Mouse (Mus musculus) heart, postnatal 0 days (tissue): ENCODE data around the gene C1qtnf7. TPM values are rescaled to one million over a fixed set of nuclear protein-coding genes. Genes with fewer than 3 reads are reported as not detected.

Source experiments
- ATAC-seq: fragments of 200-750 bp; cut with Nextera tagmentation; 2 replicates; pipeline ENCODE4 v1.8.0; 2017; ENCODE audit warnings: low read depth, moderate number of reproducible peaks, moderate library complexity; ENCODE audit not compliant: insufficient read depth
- DNase-seq: peaks from one replicate; pipeline ENCODE4 v3.0.0-alpha.2; 2016; ENCODE audit warnings: low spot score
- H3K27ac ChIP-seq: fragments of 300-500 bp; sonication (generic); 2 replicates; pipeline ENCODE4 v1.5.1; 2014; ENCODE audit warnings: low read depth, mild to moderate bottlenecking
- H3K27me3 ChIP-seq: fragments of 300-500 bp; sonication (generic); 2 replicates; pipeline ENCODE4 v1.6.1; 2014; ENCODE audit warnings: low read length, mixed read lengths; ENCODE audit not compliant: control insufficient read depth, insufficient read depth
- H3K36me3 ChIP-seq: fragments of 300-500 bp; sonication (generic); replicated peaks from 2 replicates; pipeline ENCODE4 v1.6.1; 2014; ENCODE audit warnings: low read length, mixed read lengths; ENCODE audit not compliant: control insufficient read depth, insufficient read depth
- H3K4me1 ChIP-seq: fragments of 300-500 bp; sonication (generic); 2 replicates; pipeline ENCODE4 v1.6.1; 2014; ENCODE audit warnings: antibody characterized with exemption; ENCODE audit not compliant: control insufficient read depth, insufficient read depth
- H3K4me2 ChIP-seq: fragments of 300-500 bp; sonication (generic); 2 replicates; pipeline ENCODE4 v1.6.1; 2014; ENCODE audit warnings: low read depth, mild to moderate bottlenecking, low read length, moderate library complexity
- H3K4me3 ChIP-seq: fragments of 300-500 bp; sonication (generic); 2 replicates; pipeline ENCODE4 v1.5.1; 2014; ENCODE audit warnings: low read depth, low read length
- H3K9ac ChIP-seq: fragments of 300-500 bp; sonication (generic); replicated peaks from 2 replicates; pipeline ENCODE4 v1.6.1; 2014; ENCODE audit warnings: low read depth, low read length, mixed read lengths
- H3K9me3 ChIP-seq: fragments of 300-500 bp; sonication (generic); replicated peaks from 2 replicates; pipeline ENCODE4 v1.6.1; 2016; ENCODE audit warnings: low read length; ENCODE audit not compliant: control insufficient read depth
- CTCF ChIP-seq: IDR thresholded peaks from 2 replicates; pipeline ENCODE4 v1.5.1; 2016; ENCODE audit warnings: antibody characterized with exemption, control low read depth, low read depth
- EP300 ChIP-seq: IDR thresholded peaks from 2 replicates; pipeline ENCODE4 v1.6.1; 2016; ENCODE audit warnings: antibody characterized with exemption, low read depth
- WGBS: fragments of 180-500 bp; shearing (Covaris S2); extraction: QIAGEN DNeasy Blood & Tissue Kit; methylation state at CpG from one replicate; pipeline ENCODE4 v1.1.7; 2014; 5-methylcytosine and 5-hydroxymethylcytosine counted together
- polyA plus RNA-seq: library from polyadenylated mRNA; unstranded; fragments of >200 nt; fragmentation: Nextera tagmentation; extraction: Ambion mirVana; gene quantifications from 2 replicates; pipeline ENCODE4 v1.2.1, GENCODE M21; 2015
- total RNA-seq: library from RNA; depleted of rRNA; stranded (reverse); fragments of >200 nt; gene quantifications from 2 replicates; pipeline ENCODE4 v1.2.3, GENCODE M21; 2014; ENCODE audit warnings: low replicate concordance; rRNA removed

The C1qtnf7 gene
- total RNA-seq = 0.88 and 2.2 TPM in 2 replicates
- 5.8 and 6.1 TPM in 2 replicates for polyA plus RNA-seq

DNA sequence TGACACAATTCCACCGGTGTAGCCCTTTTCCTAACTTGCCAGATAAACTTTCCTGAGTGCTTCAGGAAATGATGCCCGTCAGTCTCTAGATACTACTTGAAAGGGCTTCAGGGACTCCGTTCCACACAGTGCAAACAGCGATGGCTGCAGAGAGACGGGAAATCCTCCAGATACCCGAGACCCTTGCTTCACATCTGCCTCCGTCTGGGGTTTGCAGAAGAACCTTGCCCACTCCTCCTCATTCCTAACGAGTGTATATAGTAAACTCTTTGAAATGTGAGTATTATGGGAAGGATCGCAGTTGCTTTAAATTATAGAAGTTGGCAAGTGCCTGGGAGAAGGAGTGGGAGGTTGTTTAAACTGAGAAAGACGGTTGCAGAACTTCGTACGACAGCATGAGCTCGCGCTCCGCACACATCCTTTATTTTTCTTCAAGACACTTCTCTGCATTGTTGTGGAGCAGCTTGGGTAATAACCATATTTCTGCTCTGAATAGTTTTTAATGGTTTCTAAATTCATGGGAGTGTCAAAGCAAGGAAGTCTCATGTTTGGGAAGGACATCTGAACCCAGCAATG is at the start of gene C1qtnf7:
C1qtnf7 (plus strand) TSS at position 138 of the 576 bp plus-strand sequence.
- DNase-seq (peak; percentile 19), ATAC-seq (no peak)
- Histone ChIP-seq H3K27me3 (no peaks in the 10 kb centered on the region), H3K27ac (peak within 1 kb of the TSS; percentile 34; the same call in 1 of the 2 replicates), H3K9me3 (no peaks in the 10 kb centered on the region), H3K9ac (no peak within 1 kb of the TSS), H3K4me1 (0 out of 2 replicates have a peak, but pooled peaks cover 8% of the 10 kb centered on the region), H3K36me3 (no peaks in the 10 kb centered on the region), H3K4me2 (peak within 1 kb of the TSS; percentile 53), H3K4me3 (peak within 1 kb of the TSS; percentile 38)
- no peak for TF ChIP-seq CTCF
- no peak for TF ChIP-seq EP300
- 39% methylated on average over 15 of the region's 15 CpGs for WGBS

DNA sequence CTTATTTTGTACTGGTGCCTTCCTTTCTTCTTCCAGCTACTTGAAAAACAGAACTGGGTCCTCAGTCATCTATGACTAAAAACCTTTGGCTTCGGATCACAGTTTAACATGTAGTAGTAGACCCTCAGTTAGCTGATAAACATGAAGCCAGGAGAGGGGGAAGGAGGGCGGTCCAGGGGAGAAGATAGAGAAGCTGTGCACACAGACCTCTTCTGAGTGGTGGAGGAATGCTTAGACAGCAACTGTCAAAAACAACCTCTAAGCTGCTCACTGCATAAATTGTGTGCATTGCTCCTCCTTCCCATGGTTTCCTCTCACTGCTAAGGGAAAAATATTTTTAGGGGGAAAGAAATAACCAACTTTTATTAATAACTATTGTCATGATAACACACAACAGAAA is 48.6 kb upstream of the C1qtnf7 start:
- H3K4me1 ChIP-seq = no peaks in the 10 kb centered on the region
- no peak overlapping the region for H3K27ac ChIP-seq
- ATAC-seq = no peak
- TF ChIP-seq CTCF (no peak), EP300 (no peak)
- H3K36me3 ChIP-seq = no peaks in the 10 kb centered on the region
- no peak overlapping the region for H3K4me3 ChIP-seq
- no peak for DNase-seq
- no peaks in the 10 kb centered on the region for H3K27me3 ChIP-seq
- no peak overlapping the region for H3K9ac ChIP-seq
- H3K4me2 ChIP-seq = no peak overlapping the region
- no peaks in the 10 kb centered on the region for H3K9me3 ChIP-seq
- 62% methylated on average over 2 of the region's 2 CpGs for WGBS

DNA sequence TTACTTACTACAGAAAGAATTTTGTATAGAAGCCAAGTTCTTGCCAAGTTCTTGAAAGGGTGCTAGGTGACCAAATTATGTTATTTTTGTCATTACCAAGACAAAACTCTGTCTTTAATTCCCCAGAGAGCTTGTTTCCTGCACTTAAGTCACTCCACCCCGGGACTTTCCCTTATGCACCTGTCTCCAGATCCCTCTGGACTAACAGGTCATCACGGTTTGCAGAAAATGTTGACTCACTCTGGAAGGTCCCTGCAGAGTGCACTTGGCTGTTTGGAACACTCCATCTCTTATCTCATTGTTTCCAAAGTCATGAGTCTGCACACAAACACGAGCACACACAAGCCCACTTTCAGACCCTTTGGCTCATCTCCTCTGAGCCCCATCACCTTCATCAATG is 48.1 kb upstream of the C1qtnf7 start:
- Histone ChIP-seq H3K9ac (no peak overlapping the region), H3K4me1 (no peaks in the 10 kb centered on the region), H3K9me3 (no peaks in the 10 kb centered on the region), H3K27ac (no peak overlapping the region), H3K4me3 (no peak overlapping the region), H3K36me3 (no peaks in the 10 kb centered on the region), H3K27me3 (no peaks in the 10 kb centered on the region), H3K4me2 (no peak overlapping the region)
- 43% methylated on average over 3 of the region's 3 CpGs for WGBS
- no peak for DNase-seq
- no peak for ATAC-seq
- no peak for TF ChIP-seq CTCF

DNA sequence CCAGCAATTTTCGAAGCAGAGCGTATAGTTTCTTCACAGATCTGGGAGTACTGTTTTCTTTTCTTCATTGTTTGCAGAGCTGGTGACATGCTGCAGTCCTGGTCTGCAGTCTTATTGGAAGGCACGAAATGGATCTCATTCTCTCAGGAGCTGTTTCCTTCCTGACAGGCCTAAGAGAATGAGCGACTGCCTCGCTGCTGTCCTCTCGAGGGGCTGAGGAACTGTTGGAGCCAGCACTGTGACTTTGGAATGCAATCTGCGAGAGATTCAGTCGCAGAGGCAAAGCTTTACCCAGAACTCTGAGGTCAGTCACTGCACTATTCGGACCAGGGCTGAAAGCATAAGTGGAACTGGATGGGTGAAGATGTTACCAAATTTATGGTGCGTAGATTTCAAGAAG is 46.4 kb upstream of the C1qtnf7 start:
- no peak for DNase-seq
- Histone ChIP-seq H3K36me3 (no peaks in the 10 kb centered on the region), H3K4me3 (no peak overlapping the region), H3K9me3 (no peaks in the 10 kb centered on the region), H3K27me3 (no peaks in the 10 kb centered on the region), H3K4me1 (no peaks in the 10 kb centered on the region), H3K27ac (no peak overlapping the region), H3K9ac (no peak overlapping the region), H3K4me2 (no peak overlapping the region)
- ATAC-seq = no peak
- 32% methylated on average over 10 of the region's 10 CpGs for WGBS
- TF ChIP-seq EP300 = no peak
- no peak for TF ChIP-seq CTCF

DNA sequence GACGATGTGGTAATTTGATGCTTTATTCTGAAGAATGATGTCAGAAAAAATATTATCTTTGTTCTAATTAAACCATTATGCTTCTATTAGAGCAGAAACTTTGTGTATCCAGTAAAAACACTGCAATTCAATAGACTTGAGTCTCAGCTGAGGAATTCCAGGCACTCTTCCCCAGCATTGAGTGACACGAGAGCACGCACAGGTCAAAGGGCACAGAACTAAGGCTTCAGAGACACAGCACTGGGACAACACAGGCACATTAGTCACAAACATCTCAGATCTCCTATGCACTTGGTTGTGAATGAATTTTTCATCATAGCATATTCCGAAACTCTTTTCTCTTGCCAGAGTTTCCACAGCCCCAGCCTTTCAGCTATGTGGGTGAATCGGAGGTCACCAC is 37.4 kb upstream of the C1qtnf7 start:
- TF ChIP-seq CTCF = no peak
- Histone ChIP-seq H3K36me3 (no peaks in the 10 kb centered on the region), H3K4me3 (no peak overlapping the region), H3K9me3 (no peaks in the 10 kb centered on the region), H3K4me1 (no peaks in the 10 kb centered on the region), H3K9ac (no peak overlapping the region), H3K4me2 (no peak overlapping the region), H3K27me3 (no peaks in the 10 kb centered on the region), H3K27ac (no peak overlapping the region)
- DNase-seq (no peak), ATAC-seq (no peak)
- WGBS = 77% methylated on average over 5 of the region's 5 CpGs

DNA sequence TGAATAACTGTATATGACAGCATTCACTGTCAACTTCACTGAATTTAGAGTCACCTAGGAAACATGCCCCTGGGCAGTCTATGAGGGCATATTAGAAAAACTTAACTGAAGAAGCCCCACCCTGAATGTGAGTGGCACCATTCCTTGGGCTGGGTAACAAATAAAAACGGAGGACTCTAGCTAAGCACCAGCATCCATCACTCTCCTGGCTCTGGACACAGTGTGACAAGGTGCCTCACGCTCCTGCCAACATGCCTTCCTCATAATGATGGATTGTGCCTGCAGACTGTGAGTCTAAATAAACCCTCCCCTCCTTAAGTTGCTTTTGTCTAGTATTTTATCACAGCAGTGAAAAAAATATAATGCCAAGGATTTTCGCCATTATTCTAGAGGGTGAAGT is 35.3 kb upstream of the C1qtnf7 start:
- ATAC-seq = no peak
- H3K27ac ChIP-seq = no peak overlapping the region
- H3K4me1 ChIP-seq = no peaks in the 10 kb centered on the region
- no peak for TF ChIP-seq CTCF
- no peak for TF ChIP-seq EP300
- no peak for DNase-seq
- H3K4me2 ChIP-seq = no peak overlapping the region
- 67% methylated on average over 3 of the region's 3 CpGs for whole genome bisulfite sequencing
- H3K36me3 ChIP-seq = no peaks in the 10 kb centered on the region
- H3K27me3 ChIP-seq = no peaks in the 10 kb centered on the region
- H3K9ac ChIP-seq = no peak overlapping the region
- no peaks in the 10 kb centered on the region for H3K9me3 ChIP-seq
- no peak overlapping the region for H3K4me3 ChIP-seq
